Mouse (Mus musculus) hindbrain, embryonic 12.5 days (tissue): Measurements from ENCODE around the gene Fam98c. TPM values are rescaled to one million over a fixed set of nuclear protein-coding genes. Genes with fewer than 3 reads are reported as not detected.

ENCODE experiments used
- ATAC-seq: fragments of 200-750 bp; cut with Nextera tagmentation; 2 replicates; pipeline ENCODE4 v1.8.0; 2017; ENCODE audit warnings: moderate TSS enrichment; ENCODE audit not compliant: low FRiP score
- H3K27ac ChIP-seq: fragments of 300-500 bp; sonication (generic); 2 replicates; pipeline ENCODE4 v1.5.1; 2016; ENCODE audit warnings: mild to moderate bottlenecking
- H3K27me3 ChIP-seq: fragments of 300-500 bp; sonication (generic); 2 replicates; pipeline ENCODE4 v1.6.1; 2016; ENCODE audit warnings: mild to moderate bottlenecking
- H3K36me3 ChIP-seq: fragments of 300-500 bp; sonication (generic); 2 replicates; pipeline ENCODE4 v1.6.1; 2016; ENCODE audit warnings: mild to moderate bottlenecking
- H3K4me1 ChIP-seq: fragments of 300-500 bp; sonication (generic); 2 replicates; pipeline ENCODE4 v1.6.1; 2016
- H3K4me2 ChIP-seq: fragments of 300-500 bp; sonication (generic); replicated peaks from 2 replicates; pipeline ENCODE4 v1.6.1; 2016; ENCODE audit warnings: mild to moderate bottlenecking
- H3K4me3 ChIP-seq: fragments of 300-500 bp; sonication (generic); 2 replicates; pipeline ENCODE4 v1.5.1; 2016; ENCODE audit warnings: mild to moderate bottlenecking
- H3K9ac ChIP-seq: fragments of 300-500 bp; sonication (generic); 2 replicates; pipeline ENCODE4 v1.6.1; 2016; ENCODE audit warnings: mild to moderate bottlenecking, moderate library complexity
- H3K9me3 ChIP-seq: fragments of 300-500 bp; sonication (generic); replicated peaks from 2 replicates; pipeline ENCODE4 v1.6.1; 2016; ENCODE audit warnings: mild to moderate bottlenecking
- WGBS: fragments of 180-500 bp; shearing (Covaris S2); methylation state at CpG from one replicate; pipeline ENCODE4 v1.1.7; 2016; 5-methylcytosine and 5-hydroxymethylcytosine counted together
- polyA plus RNA-seq: library from polyadenylated mRNA; unstranded; fragments of >200 nt; fragmentation: Nextera tagmentation; extraction: Ambion mirVana; gene quantifications from 2 replicates; pipeline ENCODE4 v1.2.1, GENCODE M21; 2016

Gene Fam98c
- polyA plus RNA-seq, 1 experiment from 2014 or later, result 20.0 TPM

- Histone ChIP-seq H3K4me2 (peak overlapping the region; percentile 68; the same call in 1 of the 2 replicates), H3K9me3 (no peaks in the 10 kb centered on the region), H3K9ac (no peak overlapping the region), H3K4me1 (peaks cover 11% of the 10 kb centered on the region), H3K36me3 (no peaks in the 10 kb centered on the region), H3K27me3 (no peaks in the 10 kb centered on the region; the same call in 1 of the 2 replicates), H3K27ac (no peak overlapping the region), H3K4me3 (no peak overlapping the region)
- no peak for ATAC-seq
- 57% methylated on average over 5 of the region's 5 CpGs for WGBS
Measured at GRCm38 (mm10) chr7:29123531-29124358, 32.3 kb downstream of the Fam98c start.

- no peak overlapping the region for H3K4me3 ChIP-seq
- H3K4me1 ChIP-seq, result peaks cover 14% of the 10 kb centered on the region
- no peaks in the 10 kb centered on the region; the same call in 1 of the 2 replicates for H3K27me3 ChIP-seq
- no peak overlapping the region for H3K4me2 ChIP-seq
- WGBS, result 93% methylated on average over 9 of the region's 9 CpGs
- no peak overlapping the region for H3K27ac ChIP-seq
- ATAC-seq, result no peak
- no peaks in the 10 kb centered on the region for H3K9me3 ChIP-seq
- no peak overlapping the region for H3K9ac ChIP-seq
- H3K36me3 ChIP-seq, result no peaks in the 10 kb centered on the region
Measured at GRCm38 (mm10) chr7:29122821-29123220, 33.2 kb downstream of the Fam98c start.

DNA sequence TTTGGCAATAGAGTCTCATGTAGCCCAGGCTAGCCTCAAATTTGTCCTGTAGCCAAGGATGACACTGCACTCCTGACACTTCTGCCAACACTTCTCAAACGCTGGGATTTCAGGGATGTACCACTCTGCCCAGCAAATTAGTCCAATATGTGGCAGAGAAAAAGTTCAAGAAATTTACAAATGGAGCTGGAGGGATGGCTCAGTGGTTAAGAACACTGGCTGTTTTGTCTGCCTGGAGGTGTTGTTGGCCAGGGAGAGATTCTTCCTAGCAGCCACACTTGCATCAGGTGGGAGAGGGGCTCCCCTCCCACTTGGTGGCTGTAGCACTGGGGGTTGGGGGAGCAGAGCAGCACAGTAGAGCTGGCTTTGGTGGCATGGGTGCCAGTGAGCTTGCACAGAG lies 36.5 kb downstream of the Fam98c start:
- Histone ChIP-seq H3K27me3 (no peaks in the 10 kb centered on the region; the same call in 1 of the 2 replicates), H3K27ac (no peak overlapping the region), H3K4me2 (no peak overlapping the region), H3K4me1 (peaks cover 8% of the 10 kb centered on the region; the same call in 1 of the 2 replicates), H3K9ac (no peak overlapping the region), H3K4me3 (no peak overlapping the region), H3K36me3 (no peaks in the 10 kb centered on the region), H3K9me3 (no peaks in the 10 kb centered on the region)
- ATAC-seq, result no peak
- 79% methylated on average over 1 of the region's 1 CpGs for WGBS

DNA sequence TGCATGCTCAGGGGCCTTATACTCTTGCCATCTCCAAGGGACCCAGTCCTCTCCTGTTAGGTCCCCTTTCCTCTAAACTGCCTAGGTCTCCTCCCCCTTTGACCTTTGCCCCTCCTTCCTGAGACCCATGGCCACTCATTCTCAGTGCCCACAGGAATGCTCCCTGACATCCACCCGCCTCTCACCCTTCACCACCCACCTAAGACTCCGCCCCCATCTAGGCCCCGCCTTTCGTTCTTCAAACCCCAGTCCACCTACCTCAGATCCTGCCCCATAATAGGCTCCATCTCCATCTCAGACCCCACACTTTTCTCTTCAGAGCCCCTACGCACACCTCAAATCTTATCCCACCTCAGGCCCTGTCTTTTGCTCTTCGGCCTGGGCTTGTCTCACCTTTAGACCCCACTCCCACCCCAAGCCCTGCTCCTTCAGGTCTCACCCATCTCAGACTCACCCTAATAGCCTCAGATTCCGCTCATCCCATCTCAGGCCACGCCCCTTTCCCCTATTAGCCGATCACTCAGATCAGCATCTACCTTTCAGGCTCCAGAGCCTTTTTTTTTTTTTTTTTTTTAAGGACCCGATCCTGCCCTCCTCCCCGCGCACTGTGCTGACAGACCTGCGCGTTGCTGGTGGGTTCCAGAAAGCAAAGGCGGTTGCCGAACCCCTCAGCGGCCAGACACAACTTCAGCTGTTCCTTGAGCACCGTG lies 37.7 kb downstream of the Fam98c start:
- Histone ChIP-seq H3K4me2 (no peak overlapping the region), H3K9ac (no peak overlapping the region), H3K27me3 (no peaks in the 10 kb centered on the region), H3K4me1 (0 out of 2 replicates have a peak, but pooled peaks cover 3% of the 10 kb centered on the region), H3K36me3 (no peaks in the 10 kb centered on the region), H3K9me3 (no peaks in the 10 kb centered on the region), H3K27ac (no peak overlapping the region), H3K4me3 (no peak overlapping the region)
- 14% methylated on average over 18 of the region's 18 CpGs for WGBS
- no peak for ATAC-seq

DNA sequence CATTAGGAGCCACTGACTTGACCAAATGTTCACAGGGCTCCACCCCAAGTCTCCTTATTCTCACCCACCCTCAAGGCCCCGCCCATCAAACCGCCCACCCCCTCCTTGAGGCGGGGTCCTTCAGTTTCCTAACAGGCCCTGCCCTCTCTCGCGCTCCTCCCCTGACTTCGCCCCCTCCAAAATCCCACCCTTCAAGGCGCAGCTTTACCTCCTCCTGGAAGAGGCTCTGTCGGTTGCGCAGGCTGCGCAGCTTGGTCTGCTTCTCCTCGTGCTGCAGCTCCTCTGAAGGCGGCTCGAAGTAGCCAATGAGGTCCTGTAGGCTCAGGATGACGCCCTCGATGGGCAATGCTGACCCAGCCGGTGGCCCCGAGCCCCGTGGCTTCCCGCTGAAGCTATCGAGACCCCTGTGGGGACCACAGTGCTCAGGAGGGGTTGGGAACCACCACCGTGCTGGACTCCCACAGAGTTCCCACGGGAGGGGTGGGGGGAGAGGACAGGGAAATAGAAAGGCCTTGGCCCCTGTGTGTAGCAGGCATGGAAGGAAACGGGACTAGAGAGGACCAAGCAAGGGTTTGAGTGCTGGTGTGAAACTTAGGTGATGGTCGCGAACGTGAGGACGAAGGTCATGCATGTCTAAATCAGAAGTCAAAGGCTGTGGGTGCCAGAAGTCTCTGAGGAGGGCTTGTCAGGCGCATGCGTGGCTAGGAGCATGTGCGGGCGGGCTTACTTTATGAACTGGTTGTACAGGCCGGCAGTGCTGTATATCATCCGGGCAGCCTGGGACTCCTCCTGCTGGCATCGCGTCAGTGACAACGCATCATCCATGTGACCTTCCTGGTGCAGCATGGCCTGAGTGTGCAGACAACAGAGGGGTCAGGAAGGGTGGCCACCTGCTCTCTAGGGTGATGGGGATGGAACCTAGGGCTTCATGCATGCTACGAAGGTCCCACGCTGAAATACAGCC lies 46.8 kb downstream of the Fam98c start:
- peaks cover 8% of the 10 kb centered on the region for H3K27me3 ChIP-seq
- peak overlapping the region; percentile 42 for H3K9ac ChIP-seq
- no peak for ATAC-seq
- 28% methylated on average over 38 of the region's 38 CpGs for WGBS
- H3K4me2 ChIP-seq, result peak overlapping the region; percentile 44
- H3K4me3 ChIP-seq, result peak overlapping the region; percentile 19; the same call in 1 of the 2 replicates
- H3K36me3 ChIP-seq, result no peaks in the 10 kb centered on the region
- H3K4me1 ChIP-seq, result peaks cover 8% of the 10 kb centered on the region
- H3K9me3 ChIP-seq, result no peaks in the 10 kb centered on the region
- H3K27ac ChIP-seq, result no peak overlapping the region

Other genes with a start within 250 kb of the Fam98c start
- 194 and 200 TPM in 2 replicates for gene Actn4, start 193.9 kb downstream of the Fam98c start, polyA plus RNA-seq
- gene Eif3k, start 174.4 kb downstream of the Fam98c start, polyA plus RNA-seq, result 298 and 331 TPM in 2 replicates
- gene Map4k1, start 174.2 kb downstream of the Fam98c start, polyA plus RNA-seq, result 4.9 and 5.4 TPM in 2 replicates
- 5.2 and 5.7 TPM in 2 replicates for gene Ryr1, start 31.1 kb downstream of the Fam98c start, polyA plus RNA-seq
- gene Rasgrp4, start 21.4 kb downstream of the Fam98c start, polyA plus RNA-seq, result 0.46 and 1.1 TPM in 2 replicates
- 0.46 and 0.56 TPM in 2 replicates for gene Ggn, start 14.0 kb upstream of the Fam98c start, polyA plus RNA-seq
- gene Spred3, start 14.2 kb upstream of the Fam98c start, polyA plus RNA-seq, result 5.9 and 6.4 TPM in 2 replicates
- gene Psmd8, start 24.5 kb upstream of the Fam98c start, polyA plus RNA-seq, result 285 and 288 TPM in 2 replicates
- 0.72 and 1.0 TPM in 2 replicates for gene Catsperg1, start 57.8 kb upstream of the Fam98c start, polyA plus RNA-seq
- gene Kcnk6, start 76.3 kb upstream of the Fam98c start, polyA plus RNA-seq, result 1.2 and 1.6 TPM in 2 replicates
- gene Yif1b, start 82.1 kb upstream of the Fam98c start, polyA plus RNA-seq, result 81.9 and 83.4 TPM in 2 replicates
- gene 2200002D01Rik, start 92.2 kb upstream of the Fam98c start, polyA plus RNA-seq, result 1.8 and 2.4 TPM in 2 replicates
- 42.6 and 63.3 TPM in 2 replicates for gene Spint2, start 125.7 kb upstream of the Fam98c start, polyA plus RNA-seq
- 20.8 and 22.4 TPM in 2 replicates for gene Ppp1r14a, start 133.1 kb upstream of the Fam98c start, polyA plus RNA-seq
- gene Dpf1, start 147.7 kb upstream of the Fam98c start, polyA plus RNA-seq, result 102 and 110 TPM in 2 replicates